Mouse (Mus musculus): ENCODE results near the gene D630023F18Rik.

The D630023F18Rik gene

GRCm38 (mm10) chr1:65122574-65123372 lies at the start of gene D630023F18Rik:
Gene D630023F18Rik (minus strand): TSS chr1:65123214.
- DNase-seq (ENCODE audit: low spot score in 2 of 2) = peak in 1 of 2 experiments; percentile 5

GRCm38 (mm10) chr1:65171579-65171978 lies 48.6 kb upstream of the D630023F18Rik start:
- no peak for DNase-seq (ENCODE audit: low spot score in 2 of 2)

- DNase-seq (ENCODE audit: low spot score in 2 of 2) = no peak
These were observed 46.9 kb upstream of the D630023F18Rik start for GRCm38 (mm10) chr1:65169947-65170346.

DNA sequence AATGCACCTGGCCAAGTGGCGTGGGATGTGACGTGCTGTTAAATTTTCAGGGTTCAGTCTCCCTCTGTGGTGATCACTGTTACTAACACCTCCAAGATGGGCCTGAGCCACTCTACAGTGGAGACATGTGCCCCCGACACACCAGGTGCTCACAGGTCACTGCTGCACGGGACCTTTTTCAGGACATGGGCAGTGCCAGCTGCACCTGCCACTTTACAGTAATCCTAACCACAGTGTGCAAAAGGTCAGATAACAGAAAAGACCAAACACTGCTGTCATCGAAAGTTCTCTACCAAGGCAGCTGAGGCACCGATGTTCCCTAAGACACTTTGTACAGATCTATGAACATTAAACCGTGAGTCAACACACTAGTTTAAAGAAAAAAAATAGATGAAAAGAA lies 46.5 kb upstream of the D630023F18Rik start:
- DNase-seq (ENCODE audit: low spot score in 2 of 2) = no peak

DNA sequence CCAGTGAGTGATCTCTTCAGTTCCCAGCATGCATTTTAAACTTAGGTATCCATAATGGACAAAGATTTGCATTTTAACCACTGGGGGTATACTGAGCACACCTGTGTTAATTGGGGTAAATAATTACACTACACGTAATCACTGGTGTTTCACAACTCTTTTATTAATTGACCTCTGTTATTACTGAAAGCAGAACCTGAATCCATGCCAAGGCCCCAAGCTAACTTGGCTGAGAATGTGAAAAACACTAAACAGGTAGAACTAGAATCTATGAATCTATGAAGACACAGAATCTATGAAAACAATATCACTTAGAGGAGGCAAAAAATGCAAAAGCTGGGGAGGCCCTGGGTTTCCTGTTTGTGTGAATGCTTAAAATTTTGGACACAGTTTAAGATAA lies 44.5 kb upstream of the D630023F18Rik start:
- no peak for DNase-seq (ENCODE audit: low spot score in 2 of 2)

- DNase-seq (ENCODE audit: low spot score in 2 of 2) = no peak
These were observed 39.2 kb upstream of the D630023F18Rik start for GRCm38 (mm10) chr1:65162210-65162609.

GRCm38 (mm10) chr1:65156111-65156510 lies 33.1 kb upstream of the D630023F18Rik start:
- DNase-seq (ENCODE audit: low spot score in 2 of 2) = no peak

DNA sequence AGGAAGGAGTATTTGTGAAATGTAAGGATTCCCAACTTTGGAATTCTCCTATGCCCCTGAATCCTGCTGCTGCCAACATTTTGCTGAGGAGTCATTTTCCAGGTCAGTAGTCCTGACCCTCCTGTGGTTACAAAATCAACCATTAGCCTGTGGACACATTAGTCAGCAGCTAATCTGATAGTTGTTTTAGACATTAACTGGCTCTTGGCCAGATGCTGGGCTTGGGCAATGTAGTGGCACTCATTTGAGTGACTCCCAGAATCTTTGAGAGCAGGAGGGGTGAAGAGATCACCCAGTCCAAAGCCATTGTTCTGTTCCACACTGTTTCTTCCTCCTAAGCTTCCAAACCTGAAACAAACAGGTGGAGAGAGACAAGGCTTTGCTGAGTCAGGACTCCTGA lies 31.8 kb upstream of the D630023F18Rik start:
- DNase-seq (ENCODE audit: low spot score in 2 of 2) = no peak

GRCm38 (mm10) chr1:65147971-65148370 lies 25.0 kb upstream of the D630023F18Rik start:
- DNase-seq (ENCODE audit: low spot score in 2 of 2) = no peak

- DNase-seq (ENCODE audit: low spot score in 2 of 2) = no peak
These were observed 24.3 kb upstream of the D630023F18Rik start for GRCm38 (mm10) chr1:65147326-65147725.

- DNase-seq (ENCODE audit: low spot score in 2 of 2) = no peak
These were observed 23.6 kb upstream of the D630023F18Rik start for GRCm38 (mm10) chr1:65146601-65147000.

GRCm38 (mm10) chr1:65144783-65145182 lies 21.8 kb upstream of the D630023F18Rik start:
- DNase-seq (ENCODE audit: low spot score in 2 of 2) = no peak

- DNase-seq (ENCODE audit: low spot score in 2 of 2) = no peak
These were observed 14.5 kb upstream of the D630023F18Rik start for GRCm38 (mm10) chr1:65137560-65137959.

DNA sequence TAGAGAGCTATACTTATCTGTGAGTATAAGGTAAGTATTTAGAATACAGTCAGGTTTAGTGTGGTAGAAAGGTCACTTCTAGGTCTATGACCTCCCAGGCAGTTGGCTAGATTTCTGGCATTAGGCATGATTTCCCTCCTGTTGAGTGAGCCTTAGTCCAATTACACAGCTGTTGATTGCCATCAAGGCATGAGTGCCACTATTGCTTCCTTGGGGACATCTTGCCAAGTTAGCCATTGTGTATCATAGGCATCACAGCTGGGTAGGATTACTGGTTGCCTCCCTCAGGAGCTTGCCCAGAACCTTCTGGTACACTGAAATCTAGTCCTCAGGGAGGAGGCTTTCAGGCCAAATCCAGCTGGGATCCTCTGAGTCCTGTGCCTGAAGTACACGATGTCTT lies 9.8 kb upstream of the D630023F18Rik start:
- DNase-seq (ENCODE audit: low spot score in 2 of 2) = no peak

DNA sequence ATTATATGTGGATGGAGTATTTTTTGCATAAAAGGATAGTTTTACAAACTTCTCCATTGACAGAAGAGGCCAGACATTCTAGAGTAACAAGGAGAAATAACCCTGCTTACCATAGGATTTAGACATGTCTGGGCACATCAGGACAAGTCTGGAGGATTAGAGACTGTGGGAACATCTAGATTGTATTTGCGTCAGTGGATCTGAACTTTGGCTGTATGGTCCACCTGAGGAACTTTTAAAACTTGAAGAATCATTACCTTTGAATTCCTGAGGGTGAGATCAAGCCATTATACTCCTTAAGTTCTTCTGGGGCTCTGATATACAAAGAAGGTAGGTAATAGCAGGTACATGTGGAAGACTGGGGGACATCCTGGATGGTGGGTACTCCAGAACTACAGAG lies 8.7 kb upstream of the D630023F18Rik start:
- no peak for DNase-seq (ENCODE audit: low spot score in 2 of 2)

DNA sequence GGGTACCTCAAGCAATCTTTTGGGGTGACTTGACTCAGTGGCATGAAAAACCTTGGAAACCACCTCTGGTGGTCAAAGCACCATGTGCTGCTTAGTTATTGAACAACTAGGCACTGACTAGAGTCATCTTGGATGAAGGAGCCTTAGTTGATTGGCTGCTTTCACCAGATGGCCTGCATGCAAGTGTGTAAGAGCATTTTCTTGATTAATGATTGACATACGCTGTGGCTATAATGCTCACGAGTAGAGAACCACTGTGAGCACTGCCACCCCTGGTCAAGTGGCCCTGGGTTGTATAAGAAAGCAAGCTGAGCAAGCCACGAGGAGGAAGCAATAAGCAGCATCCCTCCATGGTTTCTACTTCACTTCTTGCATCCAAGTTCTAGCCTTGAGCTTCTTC lies 7.2 kb upstream of the D630023F18Rik start:
- no peak for DNase-seq (ENCODE audit: low spot score in 2 of 2)

DNA sequence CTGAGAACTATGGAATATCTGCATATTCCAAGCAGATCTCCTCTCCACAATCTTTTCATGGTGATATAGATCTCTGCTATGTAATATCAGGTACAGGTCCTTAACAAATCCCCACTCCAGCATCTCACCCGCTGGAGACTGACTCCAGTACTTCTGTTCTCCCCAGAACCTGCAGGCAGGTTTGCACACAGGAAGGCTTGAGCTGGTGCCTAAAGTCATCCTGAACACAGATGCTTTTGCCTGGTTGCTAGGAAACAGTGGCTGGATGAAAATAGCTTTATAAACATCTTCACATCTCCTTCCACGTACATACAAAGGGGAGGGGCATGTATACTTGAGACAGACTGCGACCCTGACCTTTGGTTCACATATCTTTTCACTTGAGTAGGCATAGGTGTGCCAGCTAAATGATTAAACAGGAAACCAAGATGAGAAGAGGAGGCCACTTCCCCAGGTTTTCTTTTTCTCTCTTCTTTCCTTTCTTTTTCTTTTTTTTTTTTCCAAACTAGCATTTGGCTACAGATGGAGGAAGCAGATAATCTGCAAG lies 6.7 kb upstream of the D630023F18Rik start:
- DNase-seq (ENCODE audit: low spot score in 2 of 2) = no peak

GRCm38 (mm10) chr1:65119438-65119837 lies 3.6 kb downstream of the D630023F18Rik start, which contains the start of gene Gm28845:
Gene Gm28845 (minus strand): TSS chr1:65119558.
- no peak for DNase-seq (ENCODE audit: low spot score in 2 of 2)

GRCm38 (mm10) chr1:65118150-65118913 lies 4.7 kb downstream of the D630023F18Rik start:
- DNase-seq (ENCODE audit: low spot score in 2 of 2) = no peak

- DNase-seq (ENCODE audit: low spot score in 2 of 2) = no peak
These were observed 9.4 kb downstream of the D630023F18Rik start for GRCm38 (mm10) chr1:65113536-65114172.

DNA sequence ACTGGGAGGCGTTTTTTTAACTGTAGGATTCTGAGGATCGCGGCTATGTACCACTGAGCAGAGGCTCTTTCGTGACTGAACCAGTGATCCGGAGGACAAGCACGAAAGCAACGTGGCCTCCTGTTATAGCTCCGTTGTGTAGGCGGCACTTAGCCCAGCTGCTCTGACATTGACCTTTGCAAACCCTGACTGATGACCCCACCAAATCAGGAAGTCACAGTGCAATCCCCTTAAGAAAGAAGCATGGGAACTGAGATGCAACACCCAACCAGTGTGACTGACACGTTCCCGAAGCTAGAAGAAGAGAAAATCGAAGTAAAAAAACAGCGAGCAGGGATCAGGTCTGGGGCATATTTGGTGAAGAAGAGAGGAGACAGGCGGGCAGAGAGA lies 10.2 kb downstream of the D630023F18Rik start:
- no peak for DNase-seq (ENCODE audit: low spot score in 2 of 2)
